ENCODE assay signal across 19 mouse cellular contexts in the genomic region with DNA sequence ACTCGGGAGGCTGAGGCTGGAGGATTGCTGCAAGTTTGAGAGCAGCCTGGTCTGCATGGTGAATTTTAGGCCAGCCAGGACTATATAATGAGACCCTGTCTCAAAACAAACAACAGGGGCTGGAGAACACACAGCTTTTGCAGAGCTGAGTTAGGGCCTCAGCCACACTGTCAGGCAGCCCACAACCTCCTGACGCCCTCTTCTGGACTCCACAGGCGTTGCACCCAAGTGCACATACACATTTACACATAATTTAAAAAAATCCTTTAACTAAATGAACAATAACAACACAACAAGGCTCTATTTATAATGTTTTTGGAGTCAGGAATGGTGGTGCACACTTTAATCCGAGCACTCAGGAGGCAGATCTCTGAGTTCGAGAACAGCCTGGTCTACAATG. TPM values are rescaled to one million over a fixed set of nuclear protein-coding genes. Genes with fewer than 3 reads are reported as not detected.
DNase-seq lines count a peak whose midpoint lies in the region; ATAC-seq and TF ChIP-seq lines count a peak whose summit lies in the region.
"Had no signal": no experiment of that assay in that cellular context is flagged by ENCODE, and none has a peak within 500 bp of the region (broad histone marks: within the 10 kb centered on the region; RNA-seq: fewer than 3 reads in every experiment).

No protein-coding gene starts in this region.

- peak; percentile 54 for TF ChIP-seq CTCF in layer of hippocampus, adult 2 months (conservative IDR thresholded peaks at IDR 0.05)
- TF ChIP-seq CTCF in midbrain, postnatal 0 days (IDR thresholded peaks at IDR 0.05): peak; percentile 38
- peak; percentile 11 to 31; a peak in 1 of 4 replicates for TF ChIP-seq CTCF in CH12.LX (conservative IDR thresholded peaks at IDR 0.05 in 1 of 2, IDR thresholded peaks at IDR 0.05 in 1 of 2; ENCODE audit: low read depth in 2 of 2, low read length in 2 of 2)

- H3K27ac ChIP-seq in layer of hippocampus, adult 2 months: no peak overlapping the region
- no peak overlapping the region for H3K27ac ChIP-seq in midbrain, postnatal 0 days (ENCODE audit: low read depth, low read length)
- no peak overlapping the region for H3K27ac ChIP-seq in midbrain, embryonic 13.5 days
- H3K27ac ChIP-seq in CH12.LX (ENCODE audit: insufficient read depth, low read depth): no peak overlapping the region
- H3K27ac ChIP-seq: forebrain, embryonic 13.5 days; hindbrain, embryonic 13.5 days; limb, embryonic 12.5 days; midbrain, embryonic 12.5 days had no signal

- no peaks in the 10 kb centered on the region for H3K79me2 ChIP-seq in CH12.LX (replicated peaks; ENCODE audit: control insufficient read depth, extremely low read depth, insufficient read depth, poor library complexity, severe bottlenecking)

- no peak for DNase-seq in layer of hippocampus, adult 2 months (ENCODE audit: low spot score in 2 of 2)
- no peak for DNase-seq in layer of hippocampus, postnatal 36 days
- DNase-seq in midbrain, postnatal 0 days (ENCODE audit: low spot score): no peak
- no peak for DNase-seq in CH12.LX (ENCODE audit: extremely low read depth)
- DNase-seq in ZHBTc4 (ENCODE audit: low read depth, low spot score): peak; percentile 56
- no peak for DNase-seq in adipocyte (ENCODE audit: low spot score)
- DNase-seq in spleen, postnatal 36 days (ENCODE audit: low spot score in 2 of 2): no peak
- DNase-seq: adrenal gland, postnatal 25 days; cerebellum, adult 9-10 months; heart, adult 18-20 months; kidney, adult 8-10 months; lung, postnatal 14 days; right cerebral cortex, postnatal 14 days had no signal

- in situ Hi-C loops in CH12.LX (cut with MboI; ENCODE audit: low pct_ligation_motif_present, low pct_unique_long_range_greater_than_20kb, low sequenced_read_pairs): loop anchor here (5.0 to 25.0 kb wide), 3 partner anchors 41 to 486 kb away; a partner anchor contains a TSS

- no peak for TF ChIP-seq EP300 in CH12.LX (IDR thresholded peaks at IDR 0.05; ENCODE audit: low read length)

- dilution Hi-C loops in CH12.LX (cut with MboI; ENCODE audit: extremely low pct_ligation_motif_present, extremely low pct_unique_long_range_greater_than_20kb, low sequenced_read_pairs): no loop called here

- no peak overlapping the region for H3K9ac ChIP-seq in midbrain, postnatal 0 days (replicated peaks; ENCODE audit: low read length, poor library complexity, severe bottlenecking)
- H3K9ac ChIP-seq in midbrain, embryonic 13.5 days (replicated peaks): no peak overlapping the region
- no peak overlapping the region for H3K9ac ChIP-seq in CH12.LX (ENCODE audit: insufficient read depth, low read depth)
- H3K9ac ChIP-seq: forebrain, embryonic 13.5 days; hindbrain, embryonic 13.5 days; limb, embryonic 12.5 days; midbrain, embryonic 12.5 days had no signal

- H3K4me1 ChIP-seq in midbrain, postnatal 0 days (ENCODE audit: insufficient read depth, low read length): no peaks in the 10 kb centered on the region
- no peaks in the 10 kb centered on the region for H3K4me1 ChIP-seq in midbrain, embryonic 13.5 days (replicated peaks)
- peaks cover 10 to 32% of the 10 kb centered on the region in 2 experiments; a peak in 3 of 4 replicates for H3K4me1 ChIP-seq in CH12.LX (ENCODE audit: control insufficient read depth in 1 of 2, insufficient read depth in 2 of 2)
- H3K4me1 ChIP-seq: forebrain, embryonic 13.5 days; hindbrain, embryonic 13.5 days; limb, embryonic 12.5 days; midbrain, embryonic 12.5 days had no signal

- TF ChIP-seq POLR2A in CH12.LX (IDR thresholded peaks at IDR 0.05; ENCODE audit: low read depth, low read length): no peak

- no peaks in the 10 kb centered on the region for H3K9me3 ChIP-seq in midbrain, postnatal 0 days (ENCODE audit: low read length)
- no peaks in the 10 kb centered on the region for H3K9me3 ChIP-seq in midbrain, embryonic 13.5 days
- peaks cover 3% of the 10 kb centered on the region for H3K9me3 ChIP-seq in CH12.LX (replicated peaks; ENCODE audit: low read length)
- H3K9me3 ChIP-seq: forebrain, embryonic 13.5 days; hindbrain, embryonic 13.5 days; midbrain, embryonic 12.5 days had no signal

- no peak for TF ChIP-seq RAD21 in CH12.LX (IDR thresholded peaks at IDR 0.05; ENCODE audit: low read depth, low read length)

- 91% methylated on average over 5 of the region's 5 CpGs for WGBS in midbrain, postnatal 0 days
- 92% methylated on average over 5 of the region's 5 CpGs for WGBS in midbrain, embryonic 13.5 days

- ATAC-seq in midbrain, postnatal 0 days (ENCODE audit: low FRiP score): no peak
- ATAC-seq in midbrain, embryonic 13.5 days: no peak
- ATAC-seq: forebrain, embryonic 13.5 days had no signal

- H3K4me2 ChIP-seq in midbrain, postnatal 0 days (ENCODE audit: low read depth, low read length, poor library complexity, severe bottlenecking): no peak overlapping the region
- no peak overlapping the region for H3K4me2 ChIP-seq in midbrain, embryonic 13.5 days (replicated peaks)
- H3K4me2 ChIP-seq in CH12.LX (ENCODE audit: insufficient read depth, low read depth, poor library complexity, severe bottlenecking): no peak overlapping the region
- H3K4me2 ChIP-seq: forebrain, embryonic 13.5 days; hindbrain, embryonic 13.5 days; limb, embryonic 12.5 days; midbrain, embryonic 12.5 days had no signal

- H3K36me3 ChIP-seq in midbrain, postnatal 0 days (ENCODE audit: insufficient read depth, low read length): no peaks in the 10 kb centered on the region
- no peaks in the 10 kb centered on the region for H3K36me3 ChIP-seq in midbrain, embryonic 13.5 days
- no peaks in the 10 kb centered on the region for H3K36me3 ChIP-seq in CH12.LX (replicated peaks in 1 of 2; ENCODE audit: control insufficient read depth in 1 of 2, insufficient read depth in 1 of 2, low read length in 1 of 2)
- H3K36me3 ChIP-seq: hindbrain, embryonic 13.5 days; limb, embryonic 12.5 days; midbrain, embryonic 12.5 days had no signal

- H3K4me3 ChIP-seq in layer of hippocampus, adult 2 months: no peak overlapping the region
- H3K4me3 ChIP-seq in midbrain, postnatal 0 days (ENCODE audit: low read depth, low read length): no peak overlapping the region
- no peak overlapping the region for H3K4me3 ChIP-seq in midbrain, embryonic 13.5 days (replicated peaks)
- H3K4me3 ChIP-seq in CH12.LX (replicated peaks in 1 of 3; ENCODE audit: low read depth in 2 of 3, low read length in 2 of 3, poor library complexity in 1 of 3): no peak overlapping the region
- H3K4me3 ChIP-seq: forebrain, embryonic 13.5 days; hindbrain, embryonic 13.5 days; limb, embryonic 12.5 days; midbrain, embryonic 12.5 days had no signal

- no peaks in the 10 kb centered on the region for H3K27me3 ChIP-seq in midbrain, postnatal 0 days (ENCODE audit: insufficient read depth, low read length)
- H3K27me3 ChIP-seq in midbrain, embryonic 13.5 days: no peaks in the 10 kb centered on the region
- H3K27me3 ChIP-seq in CH12.LX (replicated peaks): no peaks in the 10 kb centered on the region
- H3K27me3 ChIP-seq: forebrain, embryonic 13.5 days; hindbrain, embryonic 13.5 days; limb, embryonic 12.5 days; midbrain, embryonic 12.5 days had no signal

TF ChIP-seq in CH12.LX, 34 proteins besides CTCF, POLR2A, EP300 and RAD21:
- TF ChIP-seq ZNF384 (IDR thresholded peaks at IDR 0.05; ENCODE audit: low read depth, low read length) (no peak), NRF1 (IDR thresholded peaks at IDR 0.05; ENCODE audit: low read depth, low read length) (no peak), RCOR1 (conservative IDR thresholded peaks at IDR 0.05; ENCODE audit: low read depth, low read length) (no peak), MXI1 (IDR thresholded peaks at IDR 0.05; ENCODE audit: low read depth, low read length) (no peak), MEF2A (IDR thresholded peaks at IDR 0.05; ENCODE audit: borderline replicate concordance, low read depth, low read length) (no peak), MYC (IDR thresholded peaks at IDR 0.05; ENCODE audit: low read depth, low read length) (no peak), ETS1 (conservative IDR thresholded peaks at IDR 0.05; ENCODE audit: low read depth, low read length) (no peak), ZKSCAN1 (IDR thresholded peaks at IDR 0.05; ENCODE audit: borderline replicate concordance, low read depth, low read length) (no peak), MAFK (IDR thresholded peaks at IDR 0.05; ENCODE audit: insufficient replicate concordance, low read length) (no peak), MAZ (IDR thresholded peaks at IDR 0.05; ENCODE audit: low read depth, low read length) (no peak), NELFE (IDR thresholded peaks at IDR 0.05; ENCODE audit: low read depth, low read length) (no peak), SIN3A (IDR thresholded peaks at IDR 0.05; ENCODE audit: low read length) (no peak), BHLHE40 (IDR thresholded peaks at IDR 0.05; ENCODE audit: low read depth, low read length) (no peak), ZC3H11A (IDR thresholded peaks at IDR 0.05; ENCODE audit: low read depth, low read length) (no peak), JUN (IDR thresholded peaks at IDR 0.05; ENCODE audit: insufficient read depth, low read depth, low read length) (no peak), JUND (conservative IDR thresholded peaks at IDR 0.05; ENCODE audit: low read depth, low read length) (no peak), IRF4 (IDR thresholded peaks at IDR 0.05; ENCODE audit: low read depth, low read length) (no peak), CHD1 (IDR thresholded peaks at IDR 0.05; ENCODE audit: low read depth, low read length) (no peak)

RNA-seq across cellular contexts. Expression of a gene that starts 7.9 kb away (rescaled TPM):
- 100 to 1,000 TPM; 109 to 115 TPM for total RNA-seq in layer of hippocampus, adult 2 months (2021)
- total RNA-seq in layer of hippocampus, postnatal 36 days (2021): 100 to 1,000 TPM in 1 of 2 experiments, 10 to 100 TPM in 1; 96.1 to 121 TPM
- total RNA-seq in midbrain, postnatal 0 days (2014; rRNA removed): 32.1 and 44.1 TPM in 2 replicates
- polyA plus RNA-seq in midbrain, postnatal 0 days (2015; fragmentation: Nextera tagmentation; extraction: Ambion mirVana): 20.8 and 22.6 TPM in 2 replicates
- polyA plus RNA-seq in midbrain, embryonic 13.5 days (2015; fragmentation: Nextera tagmentation; extraction: Ambion mirVana): 21.6 and 32.0 TPM in 2 replicates
- total RNA-seq in CH12.LX (2012; rRNA removed) (7.3 and 8.2 TPM in 2 replicates), CH12.LX (2014; rRNA removed) (4.1 and 4.6 TPM in 2 replicates)
- 20.1 and 23.2 TPM in 2 replicates for polyA plus RNA-seq in CH12.LX (2012; ENCODE audit: insufficient read length, low read depth)

RNA-seq across cellular contexts. Expression of a gene that starts 36.9 kb away (rescaled TPM):
- total RNA-seq in layer of hippocampus, adult 2 months (2021): 10 to 100 TPM; 24.6 to 24.9 TPM
- total RNA-seq in layer of hippocampus, postnatal 36 days (2021): 10 to 100 TPM; 22.7 to 25.0 TPM
- 11.2 and 17.2 TPM in 2 replicates for total RNA-seq in midbrain, postnatal 0 days (2014; rRNA removed)
- polyA plus RNA-seq in midbrain, postnatal 0 days (2015; fragmentation: Nextera tagmentation; extraction: Ambion mirVana): 9.3 and 12.4 TPM in 2 replicates
- 2.1 and 2.5 TPM in 2 replicates for polyA plus RNA-seq in midbrain, embryonic 13.5 days (2015; fragmentation: Nextera tagmentation; extraction: Ambion mirVana)
- total RNA-seq in CH12.LX (2012; rRNA removed) (not detected in 2 replicates), CH12.LX (2014; rRNA removed) (not detected in 2 replicates)
- polyA plus RNA-seq in CH12.LX (2012; ENCODE audit: insufficient read length, low read depth): not detected in 2 replicates
- total RNA-seq: heart, adult 18-20 months had no signal
- polyA plus RNA-seq: heart, postnatal 0 days had no signal

Comparison
In these comparisons a context has a peak if more than half of its experiments do, and no peak if none do; other contexts are left out.
1. RNA of a gene that starts 36.9 kb away (total RNA-seq): 22.7 to 25.0 TPM in layer of hippocampus, postnatal 36 days, 24.6 to 24.9 TPM in layer of hippocampus, adult 2 months and 11.2 to 17.2 TPM in midbrain, postnatal 0 days; not detected in CH12.LX; every median in the first group is over 10 times any median in the second.
2. Peak in every context shown above with its lines, with median percentiles within 50 percentile points of each other: CTCF ChIP-seq.